Mouse (Mus musculus): Measurements from ENCODE around the gene Dpp10. TPM values are rescaled to one million over a fixed set of nuclear protein-coding genes. Genes with fewer than 3 reads are reported as not detected.

Gene Dpp10
- total and polyA plus RNA-seq, 3 experiments: 0.16 TPM; not detected in 2

DNA sequence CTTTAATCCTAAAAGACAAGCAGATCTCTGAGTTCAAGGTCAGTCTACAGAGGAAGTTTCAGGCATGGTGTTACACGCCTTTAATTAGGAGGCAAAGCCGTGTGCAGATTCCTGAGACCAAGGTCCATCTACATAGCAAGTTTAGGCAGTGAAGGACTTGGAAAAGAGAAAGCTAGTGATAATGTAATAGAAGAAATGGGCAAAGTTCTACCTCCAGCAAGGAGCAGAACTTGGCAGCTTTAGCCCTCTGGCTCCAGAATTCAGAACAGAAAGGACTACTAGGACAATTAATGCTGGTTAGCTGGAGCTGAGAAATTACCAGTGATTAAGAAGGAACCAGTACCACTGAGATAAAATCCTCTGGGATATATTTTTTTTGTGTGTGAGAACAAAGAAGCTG lies 728.5 kb downstream of the Dpp10 start:
- DNase-seq (ENCODE audit: low spot score) (no peak), ATAC-seq (ENCODE audit: extremely low read depth, insufficient number of reproducible peaks, low FRiP score, poor library complexity, severe bottlenecking) (no peak)
- Histone ChIP-seq H3K27me3 (ENCODE audit: insufficient read depth, low read length) (no peaks in the 10 kb centered on the region), H3K9me3 (replicated peaks) (peaks cover 12% of the 10 kb centered on the region; the same call in 1 of the 2 replicates), H3K4me1 (ENCODE audit: insufficient read depth, low read depth, low read length) (no peaks in the 10 kb centered on the region), H3K36me3 (replicated peaks) (no peaks in the 10 kb centered on the region), H3K4me3 (ENCODE audit: low read depth, low read length) (no peak overlapping the region)
- no peak for TF ChIP-seq TAL1 (conservative IDR thresholded peaks at IDR 0.05; ENCODE audit: low read depth, low read length)
- TF ChIP-seq GATA1 (IDR thresholded peaks at IDR 0.05; ENCODE audit: borderline replicate concordance, low read length): no peak
- TF ChIP-seq GATA2 (IDR thresholded peaks at IDR 0.05; ENCODE audit: borderline replicate concordance, low read depth, low read length): no peak
- no peak for TF ChIP-seq CTCF (IDR thresholded peaks at IDR 0.05; ENCODE audit: low read depth, low read length)
- no peak for TF ChIP-seq POLR2AphosphoS5 (IDR thresholded peaks at IDR 0.05; ENCODE audit: insufficient replicate concordance, low read depth, low read length)
